In the genomic region with DNA sequence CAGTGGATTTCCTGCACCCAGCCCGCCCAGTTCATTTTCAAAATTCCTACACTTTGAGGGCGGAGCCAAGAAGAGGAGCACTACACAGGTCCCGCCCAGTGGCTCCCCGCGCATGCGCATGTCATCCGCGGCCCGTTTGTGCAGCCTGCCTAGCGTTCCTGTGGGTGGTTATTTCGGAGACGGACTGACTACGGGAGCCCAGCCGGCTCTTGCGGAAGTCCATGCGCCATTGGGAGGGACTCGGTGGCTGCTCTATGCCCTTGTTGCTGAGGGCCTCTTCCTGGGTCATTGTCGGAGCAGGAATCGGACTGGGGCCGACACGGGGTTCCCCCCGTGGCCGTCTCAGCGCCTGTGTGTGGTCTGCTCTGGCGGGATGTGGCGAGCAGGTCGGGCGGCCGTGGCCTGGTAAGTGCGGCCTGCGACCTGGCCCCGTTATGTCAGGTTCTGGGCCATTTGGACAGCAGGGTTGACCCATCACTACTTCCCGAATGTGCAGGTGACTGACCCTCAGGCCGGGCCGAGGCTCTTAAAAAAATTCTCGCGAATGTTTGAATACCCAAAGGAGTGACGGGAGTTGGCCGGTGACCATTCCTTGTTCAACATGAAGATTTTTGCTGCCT, we compare ENCODE assay signal across 8 mouse cellular contexts. TPM values are rescaled to one million over a fixed set of nuclear protein-coding genes. Genes with fewer than 3 reads are reported as not detected.
A peak's percentile ranks its signal among the peaks of the same experiment; 100 is the strongest.
DNase-seq lines count a peak whose midpoint lies in the region; ATAC-seq and TF ChIP-seq lines count a peak whose summit lies in the region.

Gene Opa1, plus strand, starts transcription at position 168 of the 620 bp plus-strand sequence.

- peaks cover 6% of the 10 kb centered on the region; the same call in 1 of the 2 replicates for H3K27me3 ChIP-seq in G1E (ENCODE audit: insufficient read depth, low read length)
- no peaks in the 10 kb centered on the region for H3K27me3 ChIP-seq in forebrain, embryonic 16.5 days (replicated peaks; ENCODE audit: control insufficient read depth, insufficient read depth, low read length)
- H3K27me3 ChIP-seq in lung, embryonic 14.5 days (ENCODE audit: insufficient read depth, low read length): no peaks in the 10 kb centered on the region
- no peaks in the 10 kb centered on the region for H3K27me3 ChIP-seq in thymus, adult 2 months (ENCODE audit: control insufficient read depth, insufficient read depth, low read length)

- no peak for TF ChIP-seq CTCF in G1E (IDR thresholded peaks at IDR 0.05; ENCODE audit: low read depth, low read length)
- TF ChIP-seq CTCF in layer of hippocampus, adult 2 months (conservative IDR thresholded peaks at IDR 0.05): no peak
- no peak for TF ChIP-seq CTCF in lung, embryonic 14.5 days (IDR thresholded peaks at IDR 0.05; ENCODE audit: low read depth)
- no peak for TF ChIP-seq CTCF in olfactory bulb, adult 2 months (IDR thresholded peaks at IDR 0.05; ENCODE audit: insufficient read depth, low read depth, low read length)
- no peak for TF ChIP-seq CTCF in thymus, adult 2 months (IDR thresholded peaks at IDR 0.05; ENCODE audit: borderline replicate concordance, control insufficient read depth, extremely low read depth, insufficient read depth, low read length, poor library complexity)

- peak; percentile 84 for DNase-seq in G1E (ENCODE audit: low spot score)
- DNase-seq in cerebellum, adult 18-20 months: peak; percentile 83 to 99
- DNase-seq in heart, postnatal 36 days: peak; percentile 98 to 100
- peak; percentile 94 to 99 for DNase-seq in layer of hippocampus, adult 2 months (ENCODE audit: low spot score in 2 of 2)
- peak; percentile 99 for DNase-seq in lung, embryonic 14.5 days
- DNase-seq in thymus, adult 2 months: peak; percentile 93

- under 1% methylated on average over 39 of the region's 39 CpGs for WGBS in forebrain, embryonic 16.5 days
- WGBS in lung, embryonic 14.5 days: under 1% methylated on average over 39 of the region's 39 CpGs
- WGBS in olfactory bulb, adult 2 months: under 1% methylated on average over 39 of the region's 39 CpGs
- under 1% methylated on average over 39 of the region's 39 CpGs for WGBS in thymus, adult 2 months

- intact Hi-C loops in heart, postnatal 36 days (cut with DNase I): loop anchor here (5.0 kb wide), 1 partner anchor 742 kb away; no protein-coding TSS in a partner anchor

- peaks cover 8% of the 10 kb centered on the region for H3K4me1 ChIP-seq in G1E (ENCODE audit: insufficient read depth, low read depth, low read length)
- H3K4me1 ChIP-seq in forebrain, embryonic 16.5 days (replicated peaks; ENCODE audit: control insufficient read depth, insufficient read depth, low read length): peaks cover 12% of the 10 kb centered on the region
- peaks cover 4% of the 10 kb centered on the region; the same call in 1 of the 2 replicates for H3K4me1 ChIP-seq in lung, embryonic 14.5 days (ENCODE audit: insufficient read depth)
- peaks cover 3% of the 10 kb centered on the region; the same call in 1 of the 2 replicates for H3K4me1 ChIP-seq in olfactory bulb, adult 2 months (ENCODE audit: control insufficient read depth, insufficient read depth, low read length)
- peaks cover 3% of the 10 kb centered on the region; the same call in 1 of the 2 replicates for H3K4me1 ChIP-seq in thymus, adult 2 months (replicated peaks; ENCODE audit: control insufficient read depth, insufficient read depth, low read length)

- no peaks in the 10 kb centered on the region for H3K9me3 ChIP-seq in G1E (replicated peaks)
- H3K9me3 ChIP-seq in forebrain, embryonic 16.5 days (ENCODE audit: control insufficient read depth, low read length): no peaks in the 10 kb centered on the region
- no peaks in the 10 kb centered on the region for H3K9me3 ChIP-seq in lung, embryonic 14.5 days (ENCODE audit: low read depth, low read length)

- peak within 1 kb of the TSS; percentile 98 for H3K4me3 ChIP-seq in G1E (ENCODE audit: low read depth, low read length)
- H3K4me3 ChIP-seq in forebrain, embryonic 16.5 days (replicated peaks; ENCODE audit: low read length): peak within 1 kb of the TSS; percentile 88
- peak within 1 kb of the TSS; percentile 90 for H3K4me3 ChIP-seq in layer of hippocampus, adult 2 months
- peak within 1 kb of the TSS; percentile 94 for H3K4me3 ChIP-seq in lung, embryonic 14.5 days (ENCODE audit: low read depth, low read length)
- peak within 1 kb of the TSS; percentile 99 for H3K4me3 ChIP-seq in olfactory bulb, adult 2 months (ENCODE audit: insufficient read depth, low read depth, low read length)
- peak within 1 kb of the TSS; percentile 91 for H3K4me3 ChIP-seq in thymus, adult 2 months (ENCODE audit: control insufficient read depth, insufficient read depth, low read length)

- peak within 1 kb of the TSS; percentile 95 for H3K4me2 ChIP-seq in forebrain, embryonic 16.5 days (ENCODE audit: low read length)
- H3K4me2 ChIP-seq in lung, embryonic 14.5 days: peak within 1 kb of the TSS; percentile 94

- ATAC-seq in G1E (ENCODE audit: extremely low read depth, insufficient number of reproducible peaks, low FRiP score, poor library complexity, severe bottlenecking): peak; percentile 97
- ATAC-seq in forebrain, embryonic 16.5 days: peak; percentile 99
- ATAC-seq in lung, embryonic 14.5 days (ENCODE audit: insufficient read depth): peak; percentile 98

- peak within 1 kb of the TSS; percentile 96 for H3K9ac ChIP-seq in forebrain, embryonic 16.5 days (replicated peaks; ENCODE audit: low read depth, low read length)
- peak within 1 kb of the TSS; percentile 95 for H3K9ac ChIP-seq in lung, embryonic 14.5 days

- peaks cover 5% of the 10 kb centered on the region for H3K36me3 ChIP-seq in G1E (replicated peaks)
- H3K36me3 ChIP-seq in forebrain, embryonic 16.5 days (ENCODE audit: control insufficient read depth, insufficient read depth): no peaks in the 10 kb centered on the region
- no peaks in the 10 kb centered on the region for H3K36me3 ChIP-seq in lung, embryonic 14.5 days (ENCODE audit: insufficient read depth)
- H3K36me3 ChIP-seq in thymus, adult 2 months (ENCODE audit: control insufficient read depth, insufficient read depth, low read length): no peaks in the 10 kb centered on the region

- no peak within 1 kb of the TSS for H3K27ac ChIP-seq in forebrain, embryonic 16.5 days (ENCODE audit: low read length)
- H3K27ac ChIP-seq in layer of hippocampus, adult 2 months: peak within 1 kb of the TSS; percentile 90
- no peak within 1 kb of the TSS for H3K27ac ChIP-seq in lung, embryonic 14.5 days (ENCODE audit: low read depth)
- H3K27ac ChIP-seq in olfactory bulb, adult 2 months (ENCODE audit: insufficient read depth, low read depth, low read length): no peak within 1 kb of the TSS
- H3K27ac ChIP-seq in thymus, adult 2 months (ENCODE audit: control insufficient read depth, insufficient read depth, low read length): no peak within 1 kb of the TSS

- peak; percentile 62 for TF ChIP-seq POLR2A in olfactory bulb, adult 2 months (IDR thresholded peaks at IDR 0.05; ENCODE audit: insufficient read depth, low read depth, low read length)
- TF ChIP-seq POLR2A in thymus, adult 2 months (IDR thresholded peaks at IDR 0.05; ENCODE audit: control insufficient read depth, extremely low read depth, insufficient read depth, low read length, poor library complexity): peak; percentile 51; the same call in 1 of the 2 replicates

RNA-seq across cellular contexts. Expression of gene Opa1, which starts in this region (rescaled TPM):
- total RNA-seq in G1E (2014; fragmentation: Nextera tagmentation): 85.2 and 92.2 TPM in 2 replicates
- total RNA-seq in G1E (2017): 93.8 and 108 TPM in 2 replicates
- 25.5 and 27.0 TPM in 2 replicates for polyA plus RNA-seq in G1E (2012)
- 53.1 and 57.5 TPM in 2 replicates for polyA plus RNA-seq in forebrain, embryonic 16.5 days (2015; fragmentation: Nextera tagmentation; extraction: Ambion mirVana)
- 100 to 1,000 TPM; 153 to 170 TPM for total RNA-seq in heart, postnatal 36 days (2021)
- 100 to 1,000 TPM; 104 to 108 TPM for total RNA-seq in layer of hippocampus, adult 2 months (2021)
- polyA plus RNA-seq in lung, embryonic 14.5 days (2014; fragmentation: Nextera tagmentation; extraction: Ambion mirVana): 39.1 and 41.1 TPM in 2 replicates
- polyA plus RNA-seq in olfactory bulb, adult 2 months (2012; ENCODE audit: insufficient read depth, insufficient read length, low replicate concordance, missing spikeins): 126 and 207 TPM in 2 replicates
- 11.9 and 13.3 TPM in 2 replicates for polyA plus RNA-seq in thymus, adult 2 months (2012; rRNA removed)
